Mouse (Mus musculus) forebrain, embryonic 13.5 days (tissue): ENCODE measurements around the gene Zmiz1. TPM values are rescaled to one million over a fixed set of nuclear protein-coding genes. Genes with fewer than 3 reads are reported as not detected.

Experiments
- ATAC-seq: fragments of 200-750 bp; cut with Nextera tagmentation; 2 replicates; pipeline ENCODE4 v1.8.0; 2017
- H3K27ac ChIP-seq: fragments of 300-500 bp; sonication (generic); 2 replicates; pipeline ENCODE4 v1.5.1; 2015; ENCODE audit warnings: inconsistent platforms, mild to moderate bottlenecking, moderate library complexity
- H3K27me3 ChIP-seq: fragments of 300-500 bp; sonication (generic); 2 replicates; pipeline ENCODE4 v1.6.1; 2015; ENCODE audit warnings: mild to moderate bottlenecking, inconsistent platforms
- H3K36me3 ChIP-seq: fragments of 300-500 bp; sonication (generic); 2 replicates; pipeline ENCODE4 v1.6.1; 2015; ENCODE audit warnings: mild to moderate bottlenecking, inconsistent platforms; ENCODE audit not compliant: poor library complexity, severe bottlenecking
- H3K4me1 ChIP-seq: fragments of 300-500 bp; sonication (generic); 2 replicates; pipeline ENCODE4 v1.6.1; 2015; ENCODE audit warnings: inconsistent platforms
- H3K4me2 ChIP-seq: fragments of 300-500 bp; sonication (generic); 2 replicates; pipeline ENCODE4 v1.6.1; 2015; ENCODE audit warnings: inconsistent platforms, mild to moderate bottlenecking, moderate library complexity
- H3K4me3 ChIP-seq: fragments of 300-500 bp; sonication (generic); 2 replicates; pipeline ENCODE4 v1.5.1; 2015; ENCODE audit warnings: mild to moderate bottlenecking, inconsistent platforms
- H3K9ac ChIP-seq: fragments of 300-500 bp; sonication (generic); 2 replicates; pipeline ENCODE4 v1.6.1; 2015; ENCODE audit warnings: mild to moderate bottlenecking, inconsistent platforms
- H3K9me3 ChIP-seq: fragments of 300-500 bp; sonication (generic); replicated peaks from 2 replicates; pipeline ENCODE4 v1.6.1; 2016; ENCODE audit warnings: inconsistent platforms
- WGBS: fragments of 180-500 bp; shearing (Covaris S2); methylation state at CpG from one replicate; pipeline ENCODE4 v1.1.7; 2015; 5-methylcytosine and 5-hydroxymethylcytosine counted together
- polyA plus RNA-seq: library from polyadenylated mRNA; unstranded; fragments of >200 nt; fragmentation: Nextera tagmentation; extraction: Ambion mirVana; gene quantifications from 2 replicates; pipeline ENCODE4 v1.2.1, GENCODE M21; 2015

Gene Zmiz1
- polyA plus RNA-seq, 1 experiment from 2014 or later, result 57.2 TPM

- H3K4me1 ChIP-seq, result 0 out of 2 replicates have a peak, but pooled peaks cover 9% of the 10 kb centered on the region
Measured at GRCm38 (mm10) chr14:25535583-25535943, 76.6 kb downstream of the Zmiz1 start.

GRCm38 (mm10) chr14:25536476-25536875 lies 77.5 kb downstream of the Zmiz1 start:
- Histone ChIP-seq H3K27ac (no peak overlapping the region), H3K36me3 (peaks cover 73% of the 10 kb centered on the region), H3K9ac (no peak overlapping the region), H3K9me3 (no peaks in the 10 kb centered on the region), H3K4me1 (peaks cover 14% of the 10 kb centered on the region; the same call in 1 of the 2 replicates), H3K27me3 (no peaks in the 10 kb centered on the region), H3K4me3 (no peak overlapping the region), H3K4me2 (no peak overlapping the region)
- 93% methylated on average over 8 of the region's 8 CpGs for WGBS
- ATAC-seq, result no peak

More at GRCm38 (mm10) chr14:25535583-25535943, 76.6 kb downstream of the Zmiz1 start:
- Histone ChIP-seq H3K36me3 (peaks cover 70% of the 10 kb centered on the region), H3K4me3 (no peak overlapping the region), H3K27ac (no peak overlapping the region), H3K9ac (no peak overlapping the region), H3K9me3 (no peaks in the 10 kb centered on the region), H3K4me2 (no peak overlapping the region), H3K27me3 (no peaks in the 10 kb centered on the region)
- no peak for ATAC-seq
- WGBS, result 91% methylated on average over 4 of the region's 4 CpGs

GRCm38 (mm10) chr14:25537351-25537750 lies 78.4 kb downstream of the Zmiz1 start:
- no peaks in the 10 kb centered on the region for H3K9me3 ChIP-seq
- 100% methylated on average over 1 of the region's 1 CpGs for WGBS

GRCm38 (mm10) chr14:25538522-25538921 lies 79.5 kb downstream of the Zmiz1 start:
- H3K27ac ChIP-seq, result peak overlapping the region; percentile 8; the same call in 1 of the 2 replicates
- H3K4me3 ChIP-seq, result no peak overlapping the region
- no peak overlapping the region for H3K4me2 ChIP-seq
- H3K27me3 ChIP-seq, result no peaks in the 10 kb centered on the region
- 91% methylated on average over 2 of the region's 2 CpGs for WGBS
- peaks cover 66% of the 10 kb centered on the region for H3K36me3 ChIP-seq
- H3K9ac ChIP-seq, result no peak overlapping the region
- no peak for ATAC-seq
- no peaks in the 10 kb centered on the region for H3K9me3 ChIP-seq
- H3K4me1 ChIP-seq, result peaks cover 14% of the 10 kb centered on the region; the same call in 1 of the 2 replicates

More at GRCm38 (mm10) chr14:25537351-25537750, 78.4 kb downstream of the Zmiz1 start:
- Histone ChIP-seq H3K9ac (no peak overlapping the region), H3K36me3 (peaks cover 68% of the 10 kb centered on the region), H3K4me1 (peaks cover 14% of the 10 kb centered on the region; the same call in 1 of the 2 replicates), H3K27ac (no peak overlapping the region), H3K4me2 (no peak overlapping the region), H3K27me3 (no peaks in the 10 kb centered on the region), H3K4me3 (no peak overlapping the region)
- ATAC-seq, result no peak

- Histone ChIP-seq H3K27ac (peak overlapping the region; percentile 26; the same call in 1 of the 2 replicates), H3K4me1 (peaks cover 14% of the 10 kb centered on the region; the same call in 1 of the 2 replicates)
- WGBS, result 80% methylated on average over 10 of the region's 10 CpGs
Measured at GRCm38 (mm10) chr14:25539493-25540116, 80.6 kb downstream of the Zmiz1 start.

GRCm38 (mm10) chr14:25540172-25540571 lies 81.2 kb downstream of the Zmiz1 start:
- peaks cover 10% of the 10 kb centered on the region; the same call in 1 of the 2 replicates for H3K4me1 ChIP-seq
- no peak overlapping the region for H3K4me2 ChIP-seq
- no peaks in the 10 kb centered on the region for H3K9me3 ChIP-seq
- ATAC-seq, result no peak
- H3K9ac ChIP-seq, result no peak overlapping the region
- 87% methylated on average over 4 of the region's 4 CpGs for WGBS
- H3K4me3 ChIP-seq, result no peak overlapping the region
- H3K27ac ChIP-seq, result peak overlapping the region; percentile 31; the same call in 1 of the 2 replicates
- H3K27me3 ChIP-seq, result no peaks in the 10 kb centered on the region
- H3K36me3 ChIP-seq, result peaks cover 74% of the 10 kb centered on the region

More at GRCm38 (mm10) chr14:25539493-25540116, 80.6 kb downstream of the Zmiz1 start:
- Histone ChIP-seq H3K27me3 (no peaks in the 10 kb centered on the region), H3K4me2 (no peak overlapping the region), H3K36me3 (peaks cover 71% of the 10 kb centered on the region), H3K9ac (no peak overlapping the region), H3K4me3 (no peak overlapping the region), H3K9me3 (no peaks in the 10 kb centered on the region)
- ATAC-seq, result no peak

- WGBS, result 77% methylated on average over 5 of the region's 5 CpGs
- Histone ChIP-seq H3K27me3 (no peaks in the 10 kb centered on the region), H3K36me3 (peaks cover 75% of the 10 kb centered on the region), H3K4me3 (no peak overlapping the region), H3K27ac (0 out of 2 replicates have a peak overlapping the region, but pooled peaks have one; percentile 16), H3K4me2 (no peak overlapping the region), H3K9me3 (no peaks in the 10 kb centered on the region), H3K9ac (no peak overlapping the region), H3K4me1 (peaks cover 14% of the 10 kb centered on the region)
- ATAC-seq, result no peak
Measured at GRCm38 (mm10) chr14:25541213-25541612, 82.2 kb downstream of the Zmiz1 start.

- no peaks in the 10 kb centered on the region for H3K9me3 ChIP-seq
- H3K4me2 ChIP-seq, result no peak overlapping the region
- ATAC-seq, result no peak
- peaks cover 75% of the 10 kb centered on the region for H3K36me3 ChIP-seq
- no peak overlapping the region for H3K27ac ChIP-seq
- no peak overlapping the region for H3K4me3 ChIP-seq
- H3K27me3 ChIP-seq, result no peaks in the 10 kb centered on the region
- peaks cover 33% of the 10 kb centered on the region for H3K4me1 ChIP-seq
- WGBS, result 95% methylated on average over 4 of the region's 4 CpGs
- H3K9ac ChIP-seq, result no peak overlapping the region
Measured at GRCm38 (mm10) chr14:25543098-25543497, 84.1 kb downstream of the Zmiz1 start.

GRCm38 (mm10) chr14:25543927-25544326 lies 84.9 kb downstream of the Zmiz1 start:
- H3K4me1 ChIP-seq, result peaks cover 41% of the 10 kb centered on the region
- H3K9me3 ChIP-seq, result no peaks in the 10 kb centered on the region
- H3K36me3 ChIP-seq, result peaks cover 77% of the 10 kb centered on the region
- no peak overlapping the region for H3K27ac ChIP-seq
- no peak overlapping the region for H3K9ac ChIP-seq
- ATAC-seq, result no peak
- H3K27me3 ChIP-seq, result no peaks in the 10 kb centered on the region
- H3K4me3 ChIP-seq, result no peak overlapping the region
- 95% methylated on average over 4 of the region's 4 CpGs for WGBS
- H3K4me2 ChIP-seq, result no peak overlapping the region

GRCm38 (mm10) chr14:25546852-25547621 lies 88.1 kb downstream of the Zmiz1 start:
- H3K36me3 ChIP-seq, result peaks cover 54% of the 10 kb centered on the region
- no peak overlapping the region for H3K4me3 ChIP-seq
- H3K4me1 ChIP-seq, result peaks cover 62% of the 10 kb centered on the region
- no peak for ATAC-seq
- peak overlapping the region; percentile 3; the same call in 1 of the 2 replicates for H3K9ac ChIP-seq
- H3K4me2 ChIP-seq, result no peak overlapping the region
- no peaks in the 10 kb centered on the region for H3K9me3 ChIP-seq
- WGBS, result 77% methylated on average over 14 of the region's 14 CpGs
- no peaks in the 10 kb centered on the region for H3K27me3 ChIP-seq
- H3K27ac ChIP-seq, result peak overlapping the region; percentile 88

GRCm38 (mm10) chr14:25547882-25548281 lies 88.9 kb downstream of the Zmiz1 start:
- no peak overlapping the region for H3K4me3 ChIP-seq
- H3K4me1 ChIP-seq, result peaks cover 65% of the 10 kb centered on the region
- WGBS, result 78% methylated on average over 9 of the region's 9 CpGs
- H3K9ac ChIP-seq, result no peak overlapping the region
- ATAC-seq, result no peak
- no peaks in the 10 kb centered on the region for H3K9me3 ChIP-seq
- H3K4me2 ChIP-seq, result no peak overlapping the region
- peak overlapping the region; percentile 88 for H3K27ac ChIP-seq
- peaks cover 56% of the 10 kb centered on the region for H3K36me3 ChIP-seq
- H3K27me3 ChIP-seq, result no peaks in the 10 kb centered on the region

- H3K27ac ChIP-seq, result peak overlapping the region; percentile 88
- H3K4me3 ChIP-seq, result no peak overlapping the region
- no peak overlapping the region for H3K9ac ChIP-seq
- peaks cover 73% of the 10 kb centered on the region for H3K4me1 ChIP-seq
- H3K9me3 ChIP-seq, result no peaks in the 10 kb centered on the region
- H3K27me3 ChIP-seq, result no peaks in the 10 kb centered on the region
- peaks cover 56% of the 10 kb centered on the region for H3K36me3 ChIP-seq
- H3K4me2 ChIP-seq, result no peak overlapping the region
- ATAC-seq, result no peak
- WGBS, result 72% methylated on average over 6 of the region's 6 CpGs
Measured at GRCm38 (mm10) chr14:25548650-25549049, 89.7 kb downstream of the Zmiz1 start.
